Mouse (Mus musculus) C2C12 (cell line): ENCODE data around the gene Tmprss7.

Experiments
- CTCF ChIP-seq: IDR thresholded peaks from one replicate; pipeline ENCODE4 v1.5.1; 2011; ENCODE audit not compliant: control insufficient read depth, insufficient read depth, insufficient read length
- MYOD1 ChIP-seq: IDR thresholded peaks from one replicate; pipeline ENCODE4 v1.6.1; 2011; ENCODE audit warnings: low read depth; ENCODE audit not compliant: control insufficient read depth, insufficient read length

- no peak for TF ChIP-seq CTCF
- TF ChIP-seq MYOD1: no peak
Observed at GRCm38 (mm10) chr16:45713878-45714277, 20.4 kb upstream of the Tmprss7 start.
